29 mouse cellular contexts compared by ENCODE assay signal in the genomic region with DNA sequence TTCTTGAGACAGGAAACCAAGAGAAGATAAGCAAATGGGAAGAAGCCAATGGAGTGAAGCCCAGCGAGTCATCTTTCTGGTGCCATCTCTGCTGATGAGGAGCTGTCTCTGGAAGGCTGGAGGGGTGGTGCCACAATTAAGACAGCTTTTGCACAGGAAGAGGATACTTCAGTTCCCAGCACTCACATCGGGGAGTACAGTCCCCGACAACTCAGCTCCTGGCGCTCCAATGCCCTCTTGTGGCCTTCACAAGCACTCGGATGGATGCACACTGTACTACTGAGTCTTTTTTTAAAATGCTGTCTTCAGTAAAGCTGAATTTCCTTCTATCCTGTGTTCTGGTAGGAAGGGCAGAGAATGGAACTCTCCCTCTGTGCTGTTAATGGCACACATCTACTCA. TPM values are rescaled to one million over a fixed set of nuclear protein-coding genes. Genes with fewer than 3 reads are reported as not detected.
DNase-seq lines count a peak whose midpoint lies in the region; ATAC-seq and TF ChIP-seq lines count a peak whose summit lies in the region.
"Had no signal": no experiment of that assay in that cellular context is flagged by ENCODE, and none has a peak within 500 bp of the region (broad histone marks: within the 10 kb centered on the region; RNA-seq: fewer than 3 reads in every experiment).

No protein-coding gene starts in this region.

- 85% methylated on average over 5 of the region's 5 CpGs for WGBS in liver, postnatal 0 days (ENCODE audit: insufficient replicate concordance)
- 68% methylated on average over 5 of the region's 5 CpGs for WGBS in liver, embryonic 11.5 days
- WGBS in hindbrain, embryonic 11.5 days: 80% methylated on average over 5 of the region's 5 CpGs
- WGBS in forebrain, embryonic 12.5 days: 88% methylated on average over 5 of the region's 5 CpGs

- H3K9me3 ChIP-seq in liver, postnatal 0 days (ENCODE audit: low read length): no peaks in the 10 kb centered on the region
- H3K9me3 ChIP-seq in liver, embryonic 11.5 days (ENCODE audit: control insufficient read depth, low read length): no peaks in the 10 kb centered on the region
- H3K9me3 ChIP-seq in CH12.LX (replicated peaks; ENCODE audit: low read length): peaks cover 3% of the 10 kb centered on the region
- no peaks in the 10 kb centered on the region for H3K9me3 ChIP-seq in MEL (replicated peaks; ENCODE audit: insufficient read depth, low read length)
- H3K9me3 ChIP-seq in hindbrain, embryonic 11.5 days (ENCODE audit: control insufficient read depth, low read length): no peaks in the 10 kb centered on the region
- no peaks in the 10 kb centered on the region for H3K9me3 ChIP-seq in forebrain, embryonic 12.5 days
- H3K9me3 ChIP-seq: embryonic facial prominence, embryonic 15.5 days; forebrain, embryonic 15.5 days; G1E; limb, embryonic 10.5 days; limb, embryonic 15.5 days; midbrain, embryonic 15.5 days had no signal

- H3K27me3 ChIP-seq in liver, postnatal 0 days (ENCODE audit: insufficient read depth, low read length): no peaks in the 10 kb centered on the region
- H3K27me3 ChIP-seq in liver, embryonic 11.5 days (replicated peaks; ENCODE audit: control insufficient read depth, insufficient read depth, low read length): no peaks in the 10 kb centered on the region
- H3K27me3 ChIP-seq in CH12.LX (replicated peaks) (no peaks in the 10 kb centered on the region), MEL (ENCODE audit: control insufficient read depth in 1 of 2, insufficient read depth in 2 of 2, low read length in 2 of 2) (no peaks in the 10 kb centered on the region)
- no peaks in the 10 kb centered on the region for H3K27me3 ChIP-seq in hindbrain, embryonic 11.5 days (ENCODE audit: control insufficient read depth, insufficient read depth, low read length)
- H3K27me3 ChIP-seq in forebrain, embryonic 12.5 days: no peaks in the 10 kb centered on the region
- H3K27me3 ChIP-seq: embryonic facial prominence, embryonic 15.5 days; forebrain, embryonic 15.5 days; heart, embryonic 12.5 days; limb, embryonic 15.5 days; midbrain, embryonic 15.5 days had no signal

- no peak overlapping the region for H3K4me2 ChIP-seq in liver, postnatal 0 days (ENCODE audit: low read depth, low read length)
- H3K4me2 ChIP-seq in liver, embryonic 11.5 days: no peak overlapping the region
- no peak overlapping the region for H3K4me2 ChIP-seq in CH12.LX (ENCODE audit: insufficient read depth, low read depth, poor library complexity, severe bottlenecking)
- no peak overlapping the region for H3K4me2 ChIP-seq in hindbrain, embryonic 11.5 days (replicated peaks; ENCODE audit: low read depth, low read length)
- H3K4me2 ChIP-seq in forebrain, embryonic 12.5 days: no peak overlapping the region
- H3K4me2 ChIP-seq: embryonic facial prominence, embryonic 15.5 days; forebrain, embryonic 15.5 days; heart, embryonic 12.5 days; hindbrain, embryonic 14.5 days; limb, embryonic 15.5 days; midbrain, embryonic 15.5 days had no signal

- 0 out of 2 replicates have a peak, but pooled peaks have one; percentile 9 for TF ChIP-seq CTCF in liver, postnatal 0 days (IDR thresholded peaks at IDR 0.05; ENCODE audit: low read depth)
- TF ChIP-seq CTCF in CH12.LX (conservative IDR thresholded peaks at IDR 0.05 in 1 of 2, IDR thresholded peaks at IDR 0.05 in 1 of 2; ENCODE audit: low read depth in 2 of 2, low read length in 2 of 2) (peak in 1 of 2 experiments; percentile 43; a peak in 2 of 4 replicates), MEL (IDR thresholded peaks at IDR 0.05 in 2 of 3, conservative IDR thresholded peaks at IDR 0.05 in 1 of 3; ENCODE audit: control insufficient read depth in 1 of 3, insufficient read depth in 1 of 3, low read depth in 2 of 3, low read length in 3 of 3, poor library complexity in 1 of 3, severe bottlenecking in 1 of 3) (peak; percentile 18 to 56 (median 51))

- in situ Hi-C loops in CH12.LX (cut with MboI; ENCODE audit: low pct_ligation_motif_present, low pct_unique_long_range_greater_than_20kb, low sequenced_read_pairs): no loop called here

- ATAC-seq in liver, postnatal 0 days: no peak
- ATAC-seq in liver, embryonic 11.5 days (replicated peaks; ENCODE audit: low FRiP score): no peak
- ATAC-seq in megakaryocyte progenitor cell, adult 5-6 weeks (replicated peaks; ENCODE audit: poor library complexity): peak; percentile 31; the same call in 1 of the 2 replicates
- no peak for ATAC-seq in hindbrain, embryonic 11.5 days (ENCODE audit: low FRiP score)
- ATAC-seq in forebrain, embryonic 12.5 days (ENCODE audit: low FRiP score): no peak
- ATAC-seq: forebrain, embryonic 15.5 days; intestine, postnatal 0 days; lung, postnatal 0 days; midbrain, embryonic 15.5 days had no signal

- H3K9ac ChIP-seq in liver, postnatal 0 days (replicated peaks): no peak overlapping the region
- H3K9ac ChIP-seq in liver, embryonic 11.5 days (ENCODE audit: low read depth, low read length): no peak overlapping the region
- no peak overlapping the region for H3K9ac ChIP-seq in CH12.LX (ENCODE audit: insufficient read depth, low read depth)
- no peak overlapping the region for H3K9ac ChIP-seq in MEL (ENCODE audit: control insufficient read depth, low read depth, low read length, poor library complexity, severe bottlenecking)
- H3K9ac ChIP-seq in hindbrain, embryonic 11.5 days (ENCODE audit: low read depth, low read length): no peak overlapping the region
- H3K9ac ChIP-seq in forebrain, embryonic 12.5 days: no peak overlapping the region
- H3K9ac ChIP-seq: embryonic facial prominence, embryonic 15.5 days; forebrain, embryonic 15.5 days; heart, embryonic 12.5 days; hindbrain, embryonic 14.5 days; limb, embryonic 15.5 days; midbrain, embryonic 15.5 days had no signal

- dilution Hi-C loops in CH12.LX (cut with MboI; ENCODE audit: extremely low pct_ligation_motif_present, extremely low pct_unique_long_range_greater_than_20kb, low sequenced_read_pairs): no loop called here

- TF ChIP-seq RAD21 in CH12.LX (IDR thresholded peaks at IDR 0.05; ENCODE audit: low read depth, low read length) (peak; percentile 35), MEL (IDR thresholded peaks at IDR 0.05; ENCODE audit: low read depth, low read length) (peak; percentile 36)

- no peaks in the 10 kb centered on the region for H3K79me2 ChIP-seq in CH12.LX (replicated peaks; ENCODE audit: control insufficient read depth, extremely low read depth, insufficient read depth, poor library complexity, severe bottlenecking)
- H3K79me2 ChIP-seq in MEL (ENCODE audit: control insufficient read depth, insufficient read depth, low read length, poor library complexity): no peaks in the 10 kb centered on the region

- H3K27ac ChIP-seq in liver, postnatal 0 days (ENCODE audit: low read depth): no peak overlapping the region
- no peak overlapping the region for H3K27ac ChIP-seq in liver, embryonic 11.5 days (ENCODE audit: low read depth, low read length)
- no peak overlapping the region for H3K27ac ChIP-seq in CH12.LX (ENCODE audit: insufficient read depth, low read depth)
- no peak overlapping the region for H3K27ac ChIP-seq in MEL (ENCODE audit: control insufficient read depth, low read depth, low read length)
- H3K27ac ChIP-seq in hindbrain, embryonic 11.5 days (ENCODE audit: low read depth, low read length): no peak overlapping the region
- H3K27ac ChIP-seq in forebrain, embryonic 12.5 days: no peak overlapping the region
- H3K27ac ChIP-seq: embryonic facial prominence, embryonic 15.5 days; forebrain, embryonic 15.5 days; heart, adult 2 months; hindbrain, embryonic 14.5 days; limb, embryonic 10.5 days; limb, embryonic 15.5 days; macrophage; midbrain, embryonic 15.5 days had no signal

- no peak overlapping the region for H3K4me3 ChIP-seq in liver, postnatal 0 days (ENCODE audit: low read depth, low read length)
- no peak overlapping the region for H3K4me3 ChIP-seq in liver, embryonic 11.5 days (ENCODE audit: low read depth, low read length)
- H3K4me3 ChIP-seq in CH12.LX (replicated peaks in 1 of 3; ENCODE audit: low read depth in 2 of 3, low read length in 2 of 3, poor library complexity in 1 of 3): no peak overlapping the region
- H3K4me3 ChIP-seq in MEL (ENCODE audit: control insufficient read depth in 1 of 2, insufficient read depth in 1 of 2, low read depth in 2 of 2, low read length in 2 of 2): no peak overlapping the region
- no peak overlapping the region for H3K4me3 ChIP-seq in hindbrain, embryonic 11.5 days (ENCODE audit: low read depth, low read length)
- H3K4me3 ChIP-seq in forebrain, embryonic 12.5 days (replicated peaks): no peak overlapping the region
- H3K4me3 ChIP-seq: embryonic facial prominence, embryonic 15.5 days; forebrain, embryonic 15.5 days; heart, adult 2 months; heart, embryonic 12.5 days; limb, embryonic 10.5 days; limb, embryonic 15.5 days; midbrain, embryonic 15.5 days had no signal

- no peak for DNase-seq in liver, postnatal 0 days
- DNase-seq in liver, embryonic 11.5 days (ENCODE audit: low spot score): no peak
- no peak for DNase-seq in CH12.LX (ENCODE audit: extremely low read depth)
- peak; percentile 65 for DNase-seq in MEL (ENCODE audit: low read depth, low spot score)
- no peak for DNase-seq in hindbrain, embryonic 11.5 days (ENCODE audit: low spot score)
- no peak for DNase-seq in urinary bladder, postnatal 14 days (ENCODE audit: low spot score)
- DNase-seq: adrenal gland, adult 8-10 months; B cell, adult 2 months; cerebellum, adult 2 months; cerebellum, postnatal 14 days; heart, adult 2 months; heart, postnatal 4 days; kidney, postnatal 14 days; layer of hippocampus, adult 9-11 months had no signal

- H3K4me1 ChIP-seq in liver, postnatal 0 days (ENCODE audit: insufficient read depth): no peaks in the 10 kb centered on the region
- no peaks in the 10 kb centered on the region for H3K4me1 ChIP-seq in liver, embryonic 11.5 days (replicated peaks; ENCODE audit: control insufficient read depth, insufficient read depth, low read length)
- no peaks in the 10 kb centered on the region for H3K4me1 ChIP-seq in CH12.LX (ENCODE audit: control insufficient read depth in 1 of 2, insufficient read depth in 2 of 2)
- H3K4me1 ChIP-seq in MEL (ENCODE audit: control insufficient read depth in 1 of 2, insufficient read depth in 2 of 2, low read length in 2 of 2): peaks cover 3 to 11% of the 10 kb centered on the region in 2 experiments; a peak in 3 of 4 replicates
- no peaks in the 10 kb centered on the region for H3K4me1 ChIP-seq in hindbrain, embryonic 11.5 days (replicated peaks; ENCODE audit: control insufficient read depth, insufficient read depth, low read length)
- H3K4me1 ChIP-seq in forebrain, embryonic 12.5 days: no peaks in the 10 kb centered on the region
- H3K4me1 ChIP-seq: embryonic facial prominence, embryonic 15.5 days; forebrain, embryonic 15.5 days; heart, embryonic 12.5 days; limb, embryonic 10.5 days; limb, embryonic 15.5 days; midbrain, embryonic 15.5 days had no signal

- TF ChIP-seq EP300 in liver, postnatal 0 days (IDR thresholded peaks at IDR 0.05; ENCODE audit: low read depth): no peak
- no peak for TF ChIP-seq EP300 in CH12.LX (IDR thresholded peaks at IDR 0.05; ENCODE audit: low read length)
- TF ChIP-seq EP300 in MEL (IDR thresholded peaks at IDR 0.05; ENCODE audit: low read depth in 1 of 2, low read length in 2 of 2): peak; percentile 33 to 38; a peak in 2 of 4 replicates

- peaks cover 3% of the 10 kb centered on the region; the same call in 1 of the 2 replicates for H3K36me3 ChIP-seq in liver, postnatal 0 days (replicated peaks; ENCODE audit: insufficient read depth, low read length)
- H3K36me3 ChIP-seq in liver, embryonic 11.5 days (ENCODE audit: control insufficient read depth, insufficient read depth, low read length): no peaks in the 10 kb centered on the region
- H3K36me3 ChIP-seq in CH12.LX (replicated peaks in 1 of 2; ENCODE audit: control insufficient read depth in 1 of 2, insufficient read depth in 1 of 2, low read length in 1 of 2): peaks cover 0 to 10% of the 10 kb centered on the region in 2 experiments
- H3K36me3 ChIP-seq in MEL (ENCODE audit: control insufficient read depth in 1 of 2, insufficient read depth in 2 of 2, low read length in 2 of 2): peaks cover 0 to 14% of the 10 kb centered on the region in 2 experiments; a peak in 2 of 4 replicates
- 0 out of 2 replicates have a peak, but pooled peaks cover 3% of the 10 kb centered on the region for H3K36me3 ChIP-seq in hindbrain, embryonic 11.5 days (ENCODE audit: control insufficient read depth, insufficient read depth, low read length)
- H3K36me3 ChIP-seq in forebrain, embryonic 12.5 days (replicated peaks): peaks cover 3% of the 10 kb centered on the region; the same call in 1 of the 2 replicates
- H3K36me3 ChIP-seq: embryonic facial prominence, embryonic 15.5 days; forebrain, embryonic 15.5 days; midbrain, embryonic 15.5 days had no signal

- TF ChIP-seq POLR2A in CH12.LX (IDR thresholded peaks at IDR 0.05; ENCODE audit: low read depth, low read length): no peak
- no peak for TF ChIP-seq POLR2A in MEL (IDR thresholded peaks at IDR 0.05; ENCODE audit: control insufficient read depth in 1 of 2, insufficient read depth in 1 of 2, low read depth in 1 of 2, low read length in 2 of 2, poor library complexity in 1 of 2)

RNA-seq across cellular contexts. Expression of a gene that starts 27.8 kb away (rescaled TPM):
- 0.39 and 0.56 TPM in 2 replicates for polyA plus RNA-seq in liver, postnatal 0 days (2015; fragmentation: Nextera tagmentation; extraction: Ambion mirVana)
- polyA plus RNA-seq in liver, embryonic 11.5 days (2014; fragmentation: Nextera tagmentation; extraction: Ambion mirVana): 3.2 and 3.8 TPM in 2 replicates
- total RNA-seq in CH12.LX (2012; rRNA removed): 0.04 and 0.08 TPM in 2 replicates
- not detected in 2 replicates for total RNA-seq in CH12.LX (2014; rRNA removed)
- not detected in 2 replicates for polyA plus RNA-seq in CH12.LX (2012; ENCODE audit: insufficient read length, low read depth)
- 2.2 and 2.7 TPM in 2 replicates for total RNA-seq in MEL (2012; rRNA removed)
- polyA plus RNA-seq in MEL (2012; ENCODE audit: insufficient read depth in 1 of 2, insufficient read length in 2 of 2, low read depth in 1 of 2, low replicate concordance in 2 of 2, missing spikeins in 1 of 2): 1 to 10 TPM in 1 of 2 experiments, not detected in 1; 2.0 TPM
- 0.49 TPM in 1 of 2 replicates, not detected in the other for total RNA-seq in megakaryocyte progenitor cell, adult 5-6 weeks (2015)
- total RNA-seq in megakaryocyte progenitor cell, adult 5-6 weeks (2017): 0.24 TPM in 1 of 2 replicates, not detected in the other
- polyA plus RNA-seq in hindbrain, embryonic 11.5 days (2014; fragmentation: Nextera tagmentation; extraction: Ambion mirVana): 1.7 and 1.9 TPM in 2 replicates
- 1.5 and 2.0 TPM in 2 replicates for polyA plus RNA-seq in forebrain, embryonic 12.5 days (2016; fragmentation: Nextera tagmentation; extraction: Ambion mirVana)
- total RNA-seq: gastrocnemius, adult 8-10 months had no signal
- polyA plus RNA-seq: G1E; macrophage; testis, adult 2 months had no signal
